In genomic region chr17:29260501-29260900, GRCm38 (mm10) we compare ENCODE assay signal across 1 mouse cellular context.
TF ChIP-seq lines count a peak whose summit lies in the region.

No protein-coding gene starts in this region.

TF ChIP-seq in CH12.LX, 34 proteins besides CTCF, POLR2A, EP300 and RAD21:
- TF ChIP-seq BHLHE40 (IDR thresholded peaks at IDR 0.05; ENCODE audit: low read depth, low read length) = peak; percentile 20; the same call in 1 of the 2 replicates
- TF ChIP-seq MXI1 (IDR thresholded peaks at IDR 0.05; ENCODE audit: low read depth, low read length) = no peak
- TF ChIP-seq MEF2A (IDR thresholded peaks at IDR 0.05; ENCODE audit: borderline replicate concordance, low read depth, low read length) = no peak
